Mouse (Mus musculus): ENCODE measurements around the gene Tbc1d22a. TPM values are rescaled to one million over a fixed set of nuclear protein-coding genes. Genes with fewer than 3 reads are reported as not detected.
"Not testable (repeated sequence)": the region's sequence is repeated elsewhere in the genome, so short reads cannot be mapped to it uniquely, and the experiment has no call there.

Tbc1d22a gene
- polyA plus RNA-seq, 1 experiment from 2014 or later = 16.6 TPM

- H3K9me3 ChIP-seq (ENCODE audit: low read length) = no peaks in the 10 kb centered on the region
- no peaks in the 10 kb centered on the region for H3K36me3 ChIP-seq (ENCODE audit: insufficient read depth, low read length)
- H3K9ac ChIP-seq (replicated peaks; ENCODE audit: low read length) = no peak overlapping the region
- peaks cover 25% of the 10 kb centered on the region for H3K4me1 ChIP-seq (ENCODE audit: insufficient read depth, low read length)
- WGBS = 58% methylated on average over 4 of the region's 4 CpGs
- no peak overlapping the region for H3K27ac ChIP-seq (ENCODE audit: low read length)
- H3K4me2 ChIP-seq (replicated peaks; ENCODE audit: low read depth, low read length) = no peak overlapping the region
- ATAC-seq (ENCODE audit: low FRiP score, low TSS enrichment) = no peak
- no peaks in the 10 kb centered on the region for H3K27me3 ChIP-seq (ENCODE audit: insufficient read depth, low read length)
- H3K4me3 ChIP-seq (ENCODE audit: low read length) = no peak overlapping the region
Measured at GRCm38 (mm10) chr15:86180427-86180826, 33.8 kb upstream of the Tbc1d22a start.

GRCm38 (mm10) chr15:86181321-86181720, 32.9 kb upstream of the Tbc1d22a start:
- H3K27me3 ChIP-seq (ENCODE audit: insufficient read depth, low read length); H3K9me3 ChIP-seq (ENCODE audit: low read length); H3K4me3 ChIP-seq (ENCODE audit: low read length); H3K9ac ChIP-seq (replicated peaks; ENCODE audit: low read length); ATAC-seq (ENCODE audit: low FRiP score, low TSS enrichment); H3K4me2 ChIP-seq (replicated peaks; ENCODE audit: low read depth, low read length); H3K36me3 ChIP-seq (ENCODE audit: insufficient read depth, low read length); H3K27ac ChIP-seq (ENCODE audit: low read length): not testable (repeated sequence)
- 89% methylated on average over 3 of the region's 3 CpGs for WGBS
- peaks cover 29% of the 10 kb centered on the region for H3K4me1 ChIP-seq (ENCODE audit: insufficient read depth, low read length)

DNA sequence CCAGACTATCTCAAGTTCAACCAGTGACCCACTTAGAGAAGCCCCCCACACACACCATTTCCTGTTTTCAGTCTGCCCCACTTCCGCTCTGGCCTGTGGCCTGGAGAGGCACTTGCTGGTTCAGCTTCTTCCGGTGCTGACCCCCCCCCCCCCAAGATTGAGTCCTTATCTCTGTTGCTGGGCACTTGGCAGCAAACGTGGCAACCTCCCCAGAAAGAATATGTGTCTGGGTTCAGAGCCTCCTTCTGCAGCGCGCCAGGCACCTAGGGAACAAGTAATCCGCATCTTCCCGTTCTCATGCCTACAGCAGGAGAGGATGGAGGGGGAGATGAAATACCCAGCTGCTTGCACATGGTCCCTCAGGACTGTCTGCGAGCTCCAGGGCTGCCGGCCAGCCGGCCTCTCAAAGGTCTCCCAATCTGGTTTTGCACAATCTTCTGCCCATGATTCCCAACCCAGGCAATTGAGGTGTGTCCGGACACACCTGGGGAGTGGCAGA, 32.3 kb upstream of the Tbc1d22a start:
- Histone ChIP-seq H3K27me3 (ENCODE audit: insufficient read depth, low read length) (no peaks in the 10 kb centered on the region), H3K4me1 (ENCODE audit: insufficient read depth, low read length) (peaks cover 32% of the 10 kb centered on the region), H3K4me2 (replicated peaks; ENCODE audit: low read depth, low read length) (no peak overlapping the region; the same call in 1 of the 2 replicates), H3K9ac (replicated peaks; ENCODE audit: low read length) (no peak overlapping the region), H3K36me3 (ENCODE audit: insufficient read depth, low read length) (no peaks in the 10 kb centered on the region), H3K9me3 (ENCODE audit: low read length) (no peaks in the 10 kb centered on the region), H3K4me3 (ENCODE audit: low read length) (no peak overlapping the region), H3K27ac (ENCODE audit: low read length) (peak overlapping the region; percentile 46; the same call in 1 of the 2 replicates)
- no peak for ATAC-seq (ENCODE audit: low FRiP score, low TSS enrichment)
- 43% methylated on average over 11 of the region's 11 CpGs for WGBS

GRCm38 (mm10) chr15:86182646-86183045, 31.6 kb upstream of the Tbc1d22a start:
- no peaks in the 10 kb centered on the region for H3K27me3 ChIP-seq (ENCODE audit: insufficient read depth, low read length)
- ATAC-seq (ENCODE audit: low FRiP score, low TSS enrichment) = no peak
- peaks cover 32% of the 10 kb centered on the region for H3K4me1 ChIP-seq (ENCODE audit: insufficient read depth, low read length)
- no peak overlapping the region for H3K9ac ChIP-seq (replicated peaks; ENCODE audit: low read length)
- no peaks in the 10 kb centered on the region for H3K36me3 ChIP-seq (ENCODE audit: insufficient read depth, low read length)
- H3K9me3 ChIP-seq (ENCODE audit: low read length) = no peaks in the 10 kb centered on the region
- H3K4me3 ChIP-seq (ENCODE audit: low read length) = no peak overlapping the region
- WGBS = 56% methylated on average over 13 of the region's 13 CpGs
- H3K4me2 ChIP-seq (replicated peaks; ENCODE audit: low read depth, low read length) = no peak overlapping the region
- H3K27ac ChIP-seq (ENCODE audit: low read length) = peak overlapping the region; percentile 46; the same call in 1 of the 2 replicates

DNA sequence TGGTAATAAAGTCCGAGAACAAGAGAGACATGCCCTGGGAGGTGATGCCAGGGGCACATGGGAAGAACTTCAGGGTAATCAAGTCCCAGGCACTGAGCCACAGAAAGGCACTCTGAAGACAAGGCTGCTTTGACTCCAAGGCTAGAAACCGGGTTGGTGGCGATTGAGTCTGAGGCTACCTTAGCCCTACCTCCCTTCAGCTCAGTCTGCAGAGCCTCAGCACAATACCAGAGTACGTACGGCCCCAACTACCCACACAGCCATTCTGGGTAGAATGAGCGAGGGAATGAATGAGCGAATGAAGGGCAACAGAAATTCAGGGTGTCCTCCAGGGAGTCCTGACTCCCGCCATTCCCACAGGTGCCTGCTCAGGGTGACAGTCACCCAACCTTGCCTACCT, 30.8 kb upstream of the Tbc1d22a start:
- H3K4me2 ChIP-seq (replicated peaks; ENCODE audit: low read depth, low read length) = no peak overlapping the region
- 93% methylated on average over 8 of the region's 8 CpGs for WGBS
- H3K9ac ChIP-seq (replicated peaks; ENCODE audit: low read length) = no peak overlapping the region
- H3K4me3 ChIP-seq (ENCODE audit: low read length) = no peak overlapping the region
- H3K27me3 ChIP-seq (ENCODE audit: insufficient read depth, low read length) = no peaks in the 10 kb centered on the region
- H3K27ac ChIP-seq (ENCODE audit: low read length) = no peak overlapping the region
- peaks cover 35% of the 10 kb centered on the region for H3K4me1 ChIP-seq (ENCODE audit: insufficient read depth, low read length)
- no peaks in the 10 kb centered on the region for H3K9me3 ChIP-seq (ENCODE audit: low read length)
- no peak for ATAC-seq (ENCODE audit: low FRiP score, low TSS enrichment)
- H3K36me3 ChIP-seq (ENCODE audit: insufficient read depth, low read length) = no peaks in the 10 kb centered on the region

GRCm38 (mm10) chr15:86184071-86184470, 30.2 kb upstream of the Tbc1d22a start:
- Histone ChIP-seq H3K27ac (ENCODE audit: low read length) (no peak overlapping the region), H3K36me3 (ENCODE audit: insufficient read depth, low read length) (no peaks in the 10 kb centered on the region), H3K27me3 (ENCODE audit: insufficient read depth, low read length) (no peaks in the 10 kb centered on the region), H3K4me1 (ENCODE audit: insufficient read depth, low read length) (peaks cover 40% of the 10 kb centered on the region), H3K9me3 (ENCODE audit: low read length) (no peaks in the 10 kb centered on the region), H3K4me2 (replicated peaks; ENCODE audit: low read depth, low read length) (peak overlapping the region; percentile 93), H3K9ac (replicated peaks; ENCODE audit: low read length) (peak overlapping the region; percentile 92; the same call in 1 of the 2 replicates), H3K4me3 (ENCODE audit: low read length) (peak overlapping the region; percentile 86)
- no peak for ATAC-seq (ENCODE audit: low FRiP score, low TSS enrichment)
- WGBS = 69% methylated on average over 5 of the region's 5 CpGs

- 0% methylated on average over 69 of the region's 70 CpGs for WGBS
- peak overlapping the region; percentile 86 for H3K4me3 ChIP-seq (ENCODE audit: low read length)
- H3K36me3 ChIP-seq (ENCODE audit: insufficient read depth, low read length) = no peaks in the 10 kb centered on the region
- no peaks in the 10 kb centered on the region for H3K9me3 ChIP-seq (ENCODE audit: low read length)
- peak overlapping the region; percentile 92 for H3K9ac ChIP-seq (replicated peaks; ENCODE audit: low read length)
- peak; percentile 55 for ATAC-seq (ENCODE audit: low FRiP score, low TSS enrichment)
- H3K27ac ChIP-seq (ENCODE audit: low read length) = peak overlapping the region; percentile 80
- peak overlapping the region; percentile 93 for H3K4me2 ChIP-seq (replicated peaks; ENCODE audit: low read depth, low read length)
- H3K27me3 ChIP-seq (ENCODE audit: insufficient read depth, low read length) = no peaks in the 10 kb centered on the region
- H3K4me1 ChIP-seq (ENCODE audit: insufficient read depth, low read length) = peaks cover 45% of the 10 kb centered on the region
Measured at GRCm38 (mm10) chr15:86184851-86185688, 29.2 kb upstream of the Tbc1d22a start.

GRCm38 (mm10) chr15:86185689-86186569, 28.3 kb upstream of the Tbc1d22a start, which contains the start of gene Cerk:
Gene Cerk (minus strand): TSS chr15:86186141.
- no peaks in the 10 kb centered on the region for H3K36me3 ChIP-seq (ENCODE audit: insufficient read depth, low read length)
- H3K4me1 ChIP-seq (ENCODE audit: insufficient read depth, low read length) = peaks cover 45% of the 10 kb centered on the region
- H3K27me3 ChIP-seq (ENCODE audit: insufficient read depth, low read length) = no peaks in the 10 kb centered on the region
- no peaks in the 10 kb centered on the region for H3K9me3 ChIP-seq (ENCODE audit: low read length)
- H3K4me2 ChIP-seq (replicated peaks; ENCODE audit: low read depth, low read length) = peak within 1 kb of the TSS; percentile 93
- WGBS = 4% methylated on average over 43 of the region's 43 CpGs
- H3K9ac ChIP-seq (replicated peaks; ENCODE audit: low read length) = peak within 1 kb of the TSS; percentile 92
- H3K4me3 ChIP-seq (ENCODE audit: low read length) = peak within 1 kb of the TSS; percentile 86
- peak within 1 kb of the TSS; percentile 80 for H3K27ac ChIP-seq (ENCODE audit: low read length)
- ATAC-seq (ENCODE audit: low FRiP score, low TSS enrichment) = peak; percentile 50

DNA sequence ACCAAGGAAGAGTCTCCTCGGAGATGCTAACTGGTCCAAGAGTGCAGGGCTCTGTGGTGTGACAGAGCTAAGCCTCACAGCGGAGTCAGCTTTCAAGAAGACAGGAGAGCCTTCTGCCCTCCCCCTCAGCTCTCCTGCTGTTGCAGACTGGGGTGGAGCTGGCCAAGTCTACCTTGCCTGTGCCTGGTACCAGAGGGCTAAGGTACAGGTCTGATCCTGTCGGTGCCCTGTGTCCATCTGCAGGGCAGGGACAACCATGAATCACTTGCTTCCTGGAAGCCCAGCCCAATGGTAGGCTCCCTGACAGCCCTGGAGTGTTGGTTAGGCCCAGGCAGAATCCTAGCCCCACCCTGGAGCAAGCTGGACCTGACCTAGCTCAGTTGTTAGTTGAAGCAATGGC, 27.6 kb upstream of the Tbc1d22a start:
- no peak overlapping the region for H3K27ac ChIP-seq (ENCODE audit: low read length)
- peak overlapping the region; percentile 93; the same call in 1 of the 2 replicates for H3K4me2 ChIP-seq (replicated peaks; ENCODE audit: low read depth, low read length)
- WGBS = 45% methylated on average over 3 of the region's 3 CpGs
- no peak for ATAC-seq (ENCODE audit: low FRiP score, low TSS enrichment)
- H3K9me3 ChIP-seq (ENCODE audit: low read length) = no peaks in the 10 kb centered on the region
- no peak overlapping the region for H3K4me3 ChIP-seq (ENCODE audit: low read length)
- H3K36me3 ChIP-seq (ENCODE audit: insufficient read depth, low read length) = no peaks in the 10 kb centered on the region
- H3K27me3 ChIP-seq (ENCODE audit: insufficient read depth, low read length) = no peaks in the 10 kb centered on the region
- peaks cover 43% of the 10 kb centered on the region for H3K4me1 ChIP-seq (ENCODE audit: insufficient read depth, low read length)
- H3K9ac ChIP-seq (replicated peaks; ENCODE audit: low read length) = 0 out of 2 replicates have a peak overlapping the region, but pooled peaks have one; percentile 92

All from kidney, embryonic 16.5 days (tissue).